9 mouse cellular contexts compared by ENCODE assay signal in the genomic region with DNA sequence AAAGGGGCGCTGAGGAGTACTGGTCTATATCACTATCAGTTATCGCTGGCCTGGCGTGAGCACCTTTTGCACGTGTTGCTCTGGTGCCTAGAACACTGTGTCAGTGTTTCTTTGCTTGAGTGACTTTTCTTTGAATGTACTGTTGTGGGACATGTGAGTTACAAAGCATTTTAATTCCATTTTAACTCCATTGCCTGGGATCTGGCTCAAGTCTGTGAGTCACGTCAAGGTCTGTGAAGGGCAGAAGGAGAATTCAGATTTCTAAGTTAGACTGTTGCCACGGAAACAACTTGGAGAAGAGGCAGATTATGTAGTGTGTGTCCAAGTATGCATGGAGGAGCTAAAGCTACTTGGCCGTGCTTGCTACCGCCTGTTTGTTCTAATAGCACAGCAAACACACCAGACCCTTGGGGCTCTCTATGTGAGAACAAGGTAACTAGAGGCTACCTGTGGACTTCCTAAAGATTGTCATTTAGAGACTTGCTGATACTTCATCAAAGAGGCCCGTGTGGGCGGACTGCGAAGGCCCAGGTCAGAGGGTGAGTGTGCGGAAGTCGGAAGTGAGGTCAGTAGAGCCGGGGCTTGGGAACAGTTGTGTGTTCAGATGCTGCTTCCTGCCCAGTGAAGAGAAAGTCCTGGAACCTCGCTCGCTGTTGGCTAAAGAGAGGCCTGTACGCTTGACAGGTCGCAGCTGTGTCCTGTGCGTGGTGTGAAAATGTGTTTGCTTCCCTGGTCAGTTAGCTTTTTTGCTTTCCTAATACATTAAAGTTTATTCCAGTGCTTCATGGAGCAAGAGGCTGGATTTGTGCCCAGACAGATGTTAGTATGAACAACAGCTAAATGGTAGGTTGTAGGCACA. TPM values are rescaled to one million over a fixed set of nuclear protein-coding genes. Genes with fewer than 3 reads are reported as not detected.
DNase-seq lines count a peak whose midpoint lies in the region; ATAC-seq and TF ChIP-seq lines count a peak whose summit lies in the region.
"Had no signal": no experiment of that assay in that cellular context is flagged by ENCODE, and none has a peak within 500 bp of the region (broad histone marks: within the 10 kb centered on the region; RNA-seq: fewer than 3 reads in every experiment).

No protein-coding gene starts in this region.

- no peaks in the 10 kb centered on the region for H3K36me3 ChIP-seq in forebrain, embryonic 16.5 days (ENCODE audit: control insufficient read depth, insufficient read depth)
- no peaks in the 10 kb centered on the region for H3K36me3 ChIP-seq in forebrain, embryonic 11.5 days (ENCODE audit: control insufficient read depth, insufficient read depth, low read length)
- no peaks in the 10 kb centered on the region for H3K36me3 ChIP-seq in lung, embryonic 14.5 days (ENCODE audit: insufficient read depth)
- H3K36me3 ChIP-seq in stomach, postnatal 0 days (ENCODE audit: control insufficient read depth, insufficient read depth, low read length), result no peaks in the 10 kb centered on the region

- no peak overlapping the region for H3K27ac ChIP-seq in forebrain, embryonic 16.5 days (ENCODE audit: low read length)
- H3K27ac ChIP-seq in forebrain, embryonic 11.5 days (ENCODE audit: low read depth, low read length), result no peak overlapping the region
- H3K27ac ChIP-seq in lung, embryonic 14.5 days (ENCODE audit: low read depth), result peak overlapping the region; percentile 71
- peak overlapping the region; percentile 77 for H3K27ac ChIP-seq in stomach, postnatal 0 days (replicated peaks)

- H3K4me1 ChIP-seq in forebrain, embryonic 16.5 days (replicated peaks; ENCODE audit: control insufficient read depth, insufficient read depth, low read length), result peaks cover 8% of the 10 kb centered on the region; the same call in 1 of the 2 replicates
- 0 out of 2 replicates have a peak, but pooled peaks cover 2% of the 10 kb centered on the region for H3K4me1 ChIP-seq in forebrain, embryonic 11.5 days (replicated peaks; ENCODE audit: control insufficient read depth, insufficient read depth, low read length)
- peaks cover 42% of the 10 kb centered on the region for H3K4me1 ChIP-seq in lung, embryonic 14.5 days (ENCODE audit: insufficient read depth)
- H3K4me1 ChIP-seq in stomach, postnatal 0 days (replicated peaks; ENCODE audit: control insufficient read depth, insufficient read depth), result peaks cover 14% of the 10 kb centered on the region

- H3K9ac ChIP-seq in forebrain, embryonic 16.5 days (replicated peaks; ENCODE audit: low read depth, low read length), result no peak overlapping the region
- no peak overlapping the region for H3K9ac ChIP-seq in forebrain, embryonic 11.5 days (ENCODE audit: low read length)
- no peak overlapping the region for H3K9ac ChIP-seq in lung, embryonic 14.5 days
- no peak overlapping the region for H3K9ac ChIP-seq in stomach, postnatal 0 days (ENCODE audit: low read length)

- 75% methylated on average over 19 of the region's 19 CpGs for WGBS in forebrain, embryonic 16.5 days
- 87% methylated on average over 19 of the region's 19 CpGs for WGBS in forebrain, embryonic 11.5 days
- WGBS in lung, embryonic 14.5 days, result 38% methylated on average over 19 of the region's 19 CpGs
- 42% methylated on average over 19 of the region's 19 CpGs for WGBS in stomach, postnatal 0 days

- DNase-seq in forebrain, embryonic 11.5 days (ENCODE audit: low spot score), result no peak
- DNase-seq in brain, embryonic 18.5 days (ENCODE audit: low read depth, low spot score), result peak; percentile 12
- DNase-seq in heart, postnatal 36 days, result peak; percentile 71 to 78
- DNase-seq in lung, embryonic 14.5 days, result peak; percentile 87
- peak; percentile 47 for DNase-seq in stomach, postnatal 0 days (ENCODE audit: low spot score)
- no peak for DNase-seq in cerebellum, postnatal 10 days
- DNase-seq in spleen, postnatal 14 days (ENCODE audit: low spot score in 2 of 2), result no peak

- TF ChIP-seq EP300 in stomach, postnatal 0 days (optimal IDR thresholded peaks at IDR 0.05), result no peak

- no peak for TF ChIP-seq CTCF in lung, embryonic 14.5 days (IDR thresholded peaks at IDR 0.05; ENCODE audit: low read depth)
- TF ChIP-seq CTCF in stomach, postnatal 0 days (IDR thresholded peaks at IDR 0.05; ENCODE audit: low read depth), result no peak

- ATAC-seq in forebrain, embryonic 16.5 days, result peak; percentile 36; the same call in 1 of the 2 replicates
- no peak for ATAC-seq in forebrain, embryonic 11.5 days (replicated peaks; ENCODE audit: low FRiP score)
- ATAC-seq in lung, embryonic 14.5 days (ENCODE audit: insufficient read depth), result peak; percentile 79
- ATAC-seq in stomach, postnatal 0 days (ENCODE audit: low FRiP score, low TSS enrichment), result peak; percentile 63

- H3K4me2 ChIP-seq in forebrain, embryonic 16.5 days (ENCODE audit: low read length), result no peak overlapping the region
- H3K4me2 ChIP-seq in forebrain, embryonic 11.5 days (ENCODE audit: low read depth, low read length, severe bottlenecking), result no peak overlapping the region
- peak overlapping the region; percentile 27 for H3K4me2 ChIP-seq in lung, embryonic 14.5 days
- 0 out of 2 replicates have a peak overlapping the region, but pooled peaks have one; percentile 15 for H3K4me2 ChIP-seq in stomach, postnatal 0 days (replicated peaks; ENCODE audit: low read depth)

- intact Hi-C loops in heart, postnatal 36 days (cut with DNase I), result no loop called here

- no peaks in the 10 kb centered on the region for H3K27me3 ChIP-seq in forebrain, embryonic 16.5 days (replicated peaks; ENCODE audit: control insufficient read depth, insufficient read depth, low read length)
- H3K27me3 ChIP-seq in forebrain, embryonic 11.5 days (ENCODE audit: control insufficient read depth, insufficient read depth, low read length), result no peaks in the 10 kb centered on the region
- no peaks in the 10 kb centered on the region for H3K27me3 ChIP-seq in lung, embryonic 14.5 days (ENCODE audit: insufficient read depth, low read length)
- no peaks in the 10 kb centered on the region for H3K27me3 ChIP-seq in stomach, postnatal 0 days (ENCODE audit: control insufficient read depth, insufficient read depth, low read length)

- no peaks in the 10 kb centered on the region for H3K9me3 ChIP-seq in forebrain, embryonic 16.5 days (ENCODE audit: control insufficient read depth, low read length)
- no peaks in the 10 kb centered on the region for H3K9me3 ChIP-seq in forebrain, embryonic 11.5 days (ENCODE audit: control insufficient read depth, low read length)
- no peaks in the 10 kb centered on the region for H3K9me3 ChIP-seq in lung, embryonic 14.5 days (ENCODE audit: low read depth, low read length)
- no peaks in the 10 kb centered on the region for H3K9me3 ChIP-seq in stomach, postnatal 0 days (ENCODE audit: control insufficient read depth, low read length)

- H3K4me3 ChIP-seq in forebrain, embryonic 16.5 days (replicated peaks; ENCODE audit: low read length), result no peak overlapping the region
- no peak overlapping the region for H3K4me3 ChIP-seq in forebrain, embryonic 11.5 days (ENCODE audit: low read depth, low read length)
- no peak overlapping the region for H3K4me3 ChIP-seq in lung, embryonic 14.5 days (ENCODE audit: low read depth, low read length)
- H3K4me3 ChIP-seq in stomach, postnatal 0 days (ENCODE audit: low read depth, low read length), result no peak overlapping the region
- H3K4me3 ChIP-seq: erythroblast, embryonic 14.5 days had no signal

RNA-seq across cellular contexts. Expression of gene Add3, which starts 41.0 kb away (rescaled TPM):
- 30.6 and 36.6 TPM in 2 replicates for polyA plus RNA-seq in forebrain, embryonic 16.5 days (2015; fragmentation: Nextera tagmentation; extraction: Ambion mirVana)
- polyA plus RNA-seq in forebrain, embryonic 11.5 days (2014; fragmentation: Nextera tagmentation; extraction: Ambion mirVana), result 59.3 and 61.5 TPM in 2 replicates
- 10 to 100 TPM; 45.2 to 48.6 TPM for total RNA-seq in heart, postnatal 36 days (2021)
- polyA plus RNA-seq in lung, embryonic 14.5 days (2014; fragmentation: Nextera tagmentation; extraction: Ambion mirVana), result 119 and 123 TPM in 2 replicates
- 48.2 and 52.4 TPM in 2 replicates for polyA plus RNA-seq in stomach, postnatal 0 days (2015; fragmentation: Nextera tagmentation; extraction: Ambion mirVana)

Comparison
In these comparisons a context has a peak if more than half of its experiments do, and no peak if none do; other contexts are left out.
1. H3K27ac ChIP-seq: peak in lung, embryonic 14.5 days (single experiment) and stomach, postnatal 0 days (single experiment); none in forebrain, embryonic 16.5 days (single experiment) and forebrain, embryonic 11.5 days (single experiment).
2. H3K4me2 ChIP-seq: peak in lung, embryonic 14.5 days (single experiment) and stomach, postnatal 0 days (single experiment); none in forebrain, embryonic 16.5 days (single experiment) and forebrain, embryonic 11.5 days (single experiment).
3. DNase-seq: peak in brain, embryonic 18.5 days (single experiment), heart, postnatal 36 days (2 of 2), lung, embryonic 14.5 days (single experiment) and stomach, postnatal 0 days (single experiment); none in forebrain, embryonic 11.5 days (single experiment), cerebellum, postnatal 10 days (0 of 2) and spleen, postnatal 14 days (0 of 2).